Mouse (Mus musculus): ENCODE data around the gene Hdac5. TPM values are rescaled to one million over a fixed set of nuclear protein-coding genes. Genes with fewer than 3 reads are reported as not detected.

The Hdac5 gene
- polyA plus RNA-seq, 1 experiment from 2014 or later: 86.7 TPM

Small RNA genes within 50 kb of the gene (microRNA-seq; reads per million reads assigned to microRNA genes)
- gene Mir8101: 1.4 reads per million

Other genes with a start within 250 kb of the Hdac5 start
- gene Cfap97d1, start 245.9 kb downstream of the Hdac5 start, polyA plus RNA-seq (2015; fragmentation: Nextera tagmentation; extraction: Ambion mirVana): not detected in 2 replicates
- 57.3 and 58.8 TPM in 2 replicates for gene Dusp3, start 243.2 kb downstream of the Hdac5 start, polyA plus RNA-seq (2015; fragmentation: Nextera tagmentation; extraction: Ambion mirVana)
- gene Mpp3, start 201.7 kb downstream of the Hdac5 start, polyA plus RNA-seq (2015; fragmentation: Nextera tagmentation; extraction: Ambion mirVana): 4.2 and 4.9 TPM in 2 replicates
- gene Cd300lg, start 188.7 kb downstream of the Hdac5 start, polyA plus RNA-seq (2015; fragmentation: Nextera tagmentation; extraction: Ambion mirVana): 11.6 TPM in 2 replicates
- 6.6 and 9.1 TPM in 2 replicates for gene Mpp2, start 141.7 kb downstream of the Hdac5 start, polyA plus RNA-seq (2015; fragmentation: Nextera tagmentation; extraction: Ambion mirVana)
- gene Ppy, start 128.8 kb downstream of the Hdac5 start, polyA plus RNA-seq (2015; fragmentation: Nextera tagmentation; extraction: Ambion mirVana): not detected in 2 replicates
- not detected in 2 replicates for gene Pyy, start 122.3 kb downstream of the Hdac5 start, polyA plus RNA-seq (2015; fragmentation: Nextera tagmentation; extraction: Ambion mirVana)
- 0.14 and 0.29 TPM in 2 replicates for gene Nags, start 84.7 kb downstream of the Hdac5 start, polyA plus RNA-seq (2015; fragmentation: Nextera tagmentation; extraction: Ambion mirVana)
- 33.9 and 35.3 TPM in 2 replicates for gene Tmem101, start 73.8 kb downstream of the Hdac5 start, polyA plus RNA-seq (2015; fragmentation: Nextera tagmentation; extraction: Ambion mirVana)
- 60.5 and 77.2 TPM in 2 replicates for gene Lsm12, start 44.9 kb downstream of the Hdac5 start, polyA plus RNA-seq (2015; fragmentation: Nextera tagmentation; extraction: Ambion mirVana)
- 24.4 and 25.0 TPM in 2 replicates for gene G6pc3, start 40.5 kb downstream of the Hdac5 start, polyA plus RNA-seq (2015; fragmentation: Nextera tagmentation; extraction: Ambion mirVana)
- gene BC030867, start 18.7 kb upstream of the Hdac5 start, polyA plus RNA-seq (2015; fragmentation: Nextera tagmentation; extraction: Ambion mirVana): 11.8 and 12.3 TPM in 2 replicates
- gene Asb16, start 38.6 kb upstream of the Hdac5 start, polyA plus RNA-seq (2015; fragmentation: Nextera tagmentation; extraction: Ambion mirVana): 0.08 and 0.09 TPM in 2 replicates
- 42.6 and 44.9 TPM in 2 replicates for gene Tmub2, start 54.8 kb upstream of the Hdac5 start, polyA plus RNA-seq (2015; fragmentation: Nextera tagmentation; extraction: Ambion mirVana)
- gene Atxn7l3, start 66.5 kb upstream of the Hdac5 start, polyA plus RNA-seq (2015; fragmentation: Nextera tagmentation; extraction: Ambion mirVana): 7.1 and 9.1 TPM in 2 replicates
- 57.8 and 58.9 TPM in 2 replicates for gene Ubtf, start 89.6 kb upstream of the Hdac5 start, polyA plus RNA-seq (2015; fragmentation: Nextera tagmentation; extraction: Ambion mirVana)
- 14.9 TPM in 2 replicates for gene Slc4a1, start 136.0 kb upstream of the Hdac5 start, polyA plus RNA-seq (2015; fragmentation: Nextera tagmentation; extraction: Ambion mirVana)
- gene Rundc3a, start 163.2 kb upstream of the Hdac5 start, polyA plus RNA-seq (2015; fragmentation: Nextera tagmentation; extraction: Ambion mirVana): 0.72 and 1.3 TPM in 2 replicates
- gene Slc25a39, start 177.8 kb upstream of the Hdac5 start, polyA plus RNA-seq (2015; fragmentation: Nextera tagmentation; extraction: Ambion mirVana): 308 and 331 TPM in 2 replicates
- gene Grn, start 200.1 kb upstream of the Hdac5 start, polyA plus RNA-seq (2015; fragmentation: Nextera tagmentation; extraction: Ambion mirVana): 215 and 234 TPM in 2 replicates
- 3.0 and 3.9 TPM in 2 replicates for gene Fam171a2, start 217.5 kb upstream of the Hdac5 start, polyA plus RNA-seq (2015; fragmentation: Nextera tagmentation; extraction: Ambion mirVana)
- gene Itga2b, start 240.0 kb upstream of the Hdac5 start, polyA plus RNA-seq (2015; fragmentation: Nextera tagmentation; extraction: Ambion mirVana): 6.5 and 6.6 TPM in 2 replicates